Mouse (Mus musculus) urinary bladder, postnatal 36 days (tissue): ENCODE results near the gene Grb2.

Experiments used
- DNase-seq, 2 experiments: peaks; one replicate each; pipeline ENCODE4 v3.0.0; 2022; ENCODE audit warnings: low spot score in 2 of 2, mixed read lengths in 1 of 2

The Grb2 gene

DNA sequence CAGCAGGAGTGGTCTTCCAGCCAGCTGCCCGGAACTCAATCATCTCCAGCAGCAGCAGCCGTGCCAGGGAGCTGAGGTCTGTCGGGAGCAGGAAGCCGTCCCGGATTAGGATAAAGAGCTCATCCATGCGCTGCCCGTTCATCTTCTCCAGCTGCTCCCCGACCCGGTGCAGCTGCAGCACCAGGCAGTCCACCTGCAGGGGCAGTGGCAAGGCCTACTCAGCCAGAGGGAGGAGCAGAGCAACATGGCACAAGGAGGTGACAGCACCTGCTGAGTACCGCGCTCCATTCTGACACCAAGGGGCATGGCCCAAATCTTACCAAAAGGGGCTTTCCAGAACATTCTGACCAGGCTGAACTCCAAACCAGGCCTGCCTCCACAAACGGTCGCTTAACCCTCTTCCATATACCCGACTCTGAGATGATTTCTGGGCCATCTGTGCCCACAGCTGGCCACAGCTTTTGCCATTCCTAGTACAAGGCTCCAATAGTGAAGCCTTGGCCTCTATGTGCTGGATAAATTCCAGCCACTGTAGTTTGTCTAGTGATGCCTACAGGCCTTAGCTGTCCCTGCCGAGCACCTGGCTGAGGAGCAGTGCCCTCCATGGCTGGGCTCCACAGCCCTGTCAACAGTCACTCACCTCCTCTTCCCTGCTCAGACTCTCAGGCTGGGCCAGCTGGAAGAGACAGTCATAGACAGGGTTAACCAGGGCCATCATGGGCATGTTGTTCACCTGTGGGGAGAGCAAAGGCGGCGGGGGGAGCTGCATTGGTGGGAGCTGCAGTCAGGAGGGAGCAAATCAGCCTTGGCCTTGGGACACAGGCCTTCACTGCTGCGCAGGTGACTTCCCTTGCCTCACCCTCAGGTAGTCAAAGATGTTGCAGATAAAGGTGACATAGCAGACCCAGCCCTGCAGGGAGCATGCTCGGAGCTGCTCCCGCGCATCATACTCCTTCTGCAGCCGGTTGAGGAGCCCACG is 99.7 kb downstream of the Grb2 start:
- DNase-seq = no peak

DNA sequence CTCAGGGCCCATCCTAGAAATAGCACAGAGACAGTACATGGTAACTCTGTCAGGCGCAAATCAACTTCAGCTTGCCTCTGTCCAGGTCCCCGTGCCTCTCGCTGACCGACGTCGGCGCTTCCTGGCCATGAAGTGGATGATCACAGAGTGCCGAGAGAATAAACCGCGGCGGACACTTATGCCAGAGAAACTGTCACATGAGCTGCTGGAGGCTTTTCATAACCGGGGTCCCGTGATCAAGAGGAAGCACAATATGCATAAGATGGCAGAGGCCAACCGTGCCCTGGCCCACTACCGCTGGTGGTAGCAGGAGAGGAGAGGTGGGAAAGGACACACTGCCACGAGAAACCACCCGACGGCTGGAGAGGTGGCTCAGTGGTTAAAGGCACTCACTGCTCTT is 101.7 kb downstream of the Grb2 start:
- DNase-seq = no peak

DNA sequence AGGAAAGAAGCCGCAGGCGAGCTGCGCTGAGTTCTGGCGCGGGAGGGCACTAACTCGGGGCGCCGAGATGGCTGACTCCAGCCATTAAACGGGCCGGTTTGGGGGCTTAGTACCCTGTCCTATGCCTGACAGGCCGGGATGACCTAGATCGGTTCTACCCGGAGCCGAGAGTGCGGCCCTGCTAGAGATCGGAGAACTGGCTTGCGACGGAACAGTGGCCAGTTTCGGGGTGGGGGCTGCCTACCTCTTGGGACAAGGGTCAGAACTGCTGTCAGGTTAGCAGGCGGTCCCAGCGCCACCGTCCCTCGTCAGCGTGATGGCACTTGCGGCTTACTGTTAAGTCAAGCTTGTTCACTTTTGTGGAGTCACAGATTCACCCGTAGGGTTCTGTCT is 104.1 kb downstream of the Grb2 start:
- DNase-seq = no peak

DNA sequence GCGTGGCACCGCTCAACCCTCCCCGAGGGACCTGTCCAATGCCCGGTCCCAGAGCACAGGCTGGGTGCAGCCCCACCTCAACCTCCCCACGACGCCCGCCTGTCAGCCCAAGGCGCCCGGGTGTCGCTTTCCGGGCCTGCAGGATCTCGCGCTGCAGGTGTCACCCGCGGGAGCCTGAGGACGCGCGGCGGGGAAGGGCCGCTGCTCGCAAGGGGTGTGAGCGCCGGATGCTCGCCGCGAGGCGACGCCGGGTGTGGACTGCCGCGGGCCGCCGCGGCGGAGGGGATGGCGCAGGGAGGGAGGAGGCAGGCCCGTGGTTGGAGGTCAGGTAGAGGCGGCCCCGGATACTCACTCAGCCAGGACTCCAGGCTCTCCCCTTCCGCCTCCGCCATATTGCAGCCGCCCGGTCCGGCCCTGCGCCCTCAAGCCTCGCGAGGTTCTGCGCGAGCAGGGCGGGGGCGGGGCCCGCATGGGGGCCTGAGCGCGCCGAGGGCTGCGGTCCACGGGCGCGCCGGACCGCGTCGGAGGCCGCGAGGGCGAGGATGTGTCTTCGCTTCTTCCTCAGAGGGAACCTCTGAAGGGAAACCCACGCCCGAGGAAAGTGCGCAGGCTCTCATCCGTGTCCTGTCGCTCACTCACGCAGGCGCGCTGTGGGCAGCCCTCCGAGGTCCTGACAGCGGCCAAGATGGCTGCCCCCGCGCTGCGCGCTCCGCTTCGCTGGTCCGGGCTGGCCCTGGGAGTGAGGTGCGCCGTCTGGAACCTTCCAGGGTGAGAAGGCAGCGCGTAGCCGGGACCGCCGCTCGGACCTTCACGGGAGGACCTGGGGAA is 104.7 kb downstream of the Grb2 start, which contains the start of the genes Mrps7 and Gga3:
TSS of gene Mrps7 (plus strand) at position 450 of the 828 bp plus-strand sequence.
TSS of gene Gga3 (minus strand) at position 576 of the 828 bp plus-strand sequence.
- peak; percentile 90 to 91 for DNase-seq

DNA sequence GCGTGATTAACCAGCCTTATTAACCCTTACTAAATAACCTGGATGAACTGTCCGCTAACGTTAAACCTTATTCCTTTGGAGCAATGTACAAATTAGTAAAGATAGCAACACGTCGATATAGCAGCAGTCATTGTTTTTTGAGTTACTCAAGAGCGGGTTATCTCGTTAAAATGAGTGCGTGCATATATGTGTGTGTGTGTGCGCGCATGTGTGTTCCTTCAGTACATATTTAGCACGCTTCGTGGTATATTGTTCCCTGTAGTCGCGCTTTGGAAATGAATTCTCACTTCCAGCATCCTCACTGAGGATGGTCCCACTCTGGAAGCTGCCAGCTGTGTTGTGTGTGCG is 105.3 kb downstream of the Grb2 start:
- DNase-seq = no peak

DNA sequence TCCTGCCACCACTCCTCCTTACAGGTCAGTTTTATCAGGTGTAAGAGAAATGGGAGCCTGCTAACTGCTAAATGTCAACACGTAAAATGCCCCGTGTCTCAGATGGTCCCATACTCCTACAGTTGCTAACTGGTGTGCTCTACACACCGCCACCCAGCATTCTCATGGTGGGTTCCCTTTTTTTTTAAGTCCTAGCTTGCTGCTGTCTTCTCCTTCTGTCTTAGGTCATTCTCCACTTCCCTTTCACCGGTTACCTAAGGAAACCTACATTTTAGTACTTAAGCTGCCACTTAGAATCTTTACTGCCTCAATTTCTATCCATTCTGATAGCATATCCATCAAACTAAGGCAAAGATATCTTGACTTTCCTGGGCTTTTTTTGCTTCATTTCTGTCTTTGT is 107.2 kb downstream of the Grb2 start:
- no peak for DNase-seq

DNA sequence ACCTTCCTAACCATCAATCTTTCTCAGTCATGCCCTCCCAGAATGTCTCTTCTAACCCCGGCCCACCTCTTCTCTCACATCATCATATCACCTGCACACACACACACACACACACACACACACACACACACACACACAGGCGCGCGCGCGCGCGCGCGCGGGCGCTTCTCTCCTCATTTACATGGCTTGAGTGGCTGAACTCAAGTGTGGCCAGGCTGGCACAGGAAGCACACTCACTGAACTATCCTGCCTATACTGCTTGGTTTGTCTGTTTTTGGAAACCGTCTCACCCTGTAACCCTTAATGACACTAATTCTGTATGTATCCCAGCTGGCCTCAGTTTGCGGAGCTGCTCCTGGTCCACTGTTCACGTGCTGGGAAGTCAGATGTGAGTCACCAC is 107.7 kb downstream of the Grb2 start:
- DNase-seq = no peak

DNA sequence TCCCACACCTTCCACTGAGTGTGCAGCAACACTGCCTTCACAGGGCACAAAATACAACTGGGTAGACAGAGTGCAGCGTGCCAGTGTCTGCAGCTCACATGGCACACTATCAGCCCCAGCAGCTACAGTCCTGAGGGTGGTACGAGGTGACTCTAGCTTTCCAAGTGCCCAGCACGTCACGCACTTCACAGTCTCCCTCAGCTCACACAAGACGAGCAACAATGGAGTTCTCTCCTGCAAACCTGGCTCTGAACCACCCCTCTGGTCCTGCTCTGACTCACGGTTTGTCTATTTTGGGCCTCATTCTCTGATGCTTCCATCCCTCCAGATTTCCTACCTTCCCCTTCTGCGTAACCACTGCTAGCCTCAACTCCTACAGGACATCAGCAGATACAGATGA is 108.7 kb downstream of the Grb2 start:
- DNase-seq = no peak

DNA sequence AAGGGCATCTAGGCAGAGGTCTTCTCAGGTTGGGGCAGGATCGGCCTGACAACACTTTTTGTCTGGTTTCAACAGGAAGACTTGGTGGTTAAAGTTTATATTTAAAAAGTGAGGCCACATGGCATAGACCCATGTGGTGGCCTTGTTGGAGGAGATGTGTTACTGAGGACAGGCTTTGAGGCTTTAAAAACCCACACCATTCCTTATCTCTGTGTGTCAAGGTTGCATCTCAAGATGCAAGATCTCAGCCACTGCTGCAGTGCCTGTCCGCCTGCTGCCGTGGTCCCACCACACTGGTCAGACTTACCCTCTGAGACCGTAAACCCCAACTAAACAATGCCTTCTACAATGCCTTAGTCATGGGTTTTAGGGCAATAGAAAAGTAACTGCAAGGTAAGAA is 110.1 kb downstream of the Grb2 start:
- no peak for DNase-seq

DNA sequence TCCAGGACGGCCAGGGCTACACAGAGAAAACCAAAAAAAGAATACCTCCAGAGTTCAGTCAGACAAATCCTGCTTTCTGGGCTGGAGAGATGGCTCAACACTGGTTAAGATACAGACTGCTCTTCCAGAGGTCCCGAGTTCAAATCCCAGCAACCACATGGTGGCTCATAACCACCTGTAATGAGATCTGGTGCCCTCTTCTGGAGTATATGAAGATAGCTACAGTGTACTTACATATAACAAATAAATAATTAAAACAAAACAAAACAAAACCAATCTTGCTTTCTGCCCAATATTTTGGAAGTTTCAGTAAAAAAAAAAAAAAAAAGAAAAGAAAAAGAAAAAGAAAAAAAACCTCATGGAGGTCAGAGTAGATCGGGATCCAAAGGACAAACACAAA is 113.2 kb downstream of the Grb2 start:
- no peak for DNase-seq
